ENCODE assay signal across 21 mouse cellular contexts in the genomic region with DNA sequence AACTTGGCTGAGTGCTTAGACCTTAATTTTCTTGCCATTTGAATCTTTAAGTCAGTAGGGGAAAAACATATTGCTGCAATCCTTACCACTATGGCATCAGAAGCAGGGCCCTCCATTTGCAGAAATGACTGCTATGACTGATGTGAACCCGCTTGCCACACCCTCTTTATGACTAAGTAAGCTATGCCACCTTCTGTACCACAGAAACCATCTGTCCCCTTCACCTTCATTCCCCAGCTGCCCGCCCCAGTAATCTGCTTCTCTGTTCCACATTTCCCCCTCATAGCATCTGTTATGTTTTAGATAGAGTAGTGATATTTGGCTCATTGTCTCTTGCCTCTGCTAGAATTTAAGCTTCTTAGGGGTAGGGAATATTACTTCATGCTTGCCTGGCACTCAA.
DNase-seq lines count a peak whose midpoint lies in the region; ATAC-seq and TF ChIP-seq lines count a peak whose summit lies in the region.
"Had no signal": no experiment of that assay in that cellular context is flagged by ENCODE, and none has a peak within 500 bp of the region (broad histone marks: within the 10 kb centered on the region; RNA-seq: fewer than 3 reads in every experiment).

No protein-coding gene starts in this region.

- H3K4me3 ChIP-seq in CH12.LX (replicated peaks in 1 of 3; ENCODE audit: low read depth in 2 of 3, low read length in 2 of 3, poor library complexity in 1 of 3) = no peak overlapping the region
- no peak overlapping the region for H3K4me3 ChIP-seq in liver, embryonic 11.5 days (ENCODE audit: low read depth, low read length)
- H3K4me3 ChIP-seq: heart, embryonic 13.5 days; hindbrain, embryonic 15.5 days; limb, embryonic 13.5 days; liver, embryonic 15.5 days; megakaryocyte, embryonic 14.5 days; midbrain, embryonic 15.5 days had no signal

- H3K27ac ChIP-seq in CH12.LX (ENCODE audit: insufficient read depth, low read depth) = no peak overlapping the region
- no peak overlapping the region for H3K27ac ChIP-seq in liver, embryonic 11.5 days (ENCODE audit: low read depth, low read length)
- H3K27ac ChIP-seq: heart, embryonic 13.5 days; hindbrain, embryonic 15.5 days; limb, embryonic 13.5 days; liver, embryonic 15.5 days; midbrain, embryonic 15.5 days had no signal

- no peak for TF ChIP-seq EP300 in CH12.LX (IDR thresholded peaks at IDR 0.05; ENCODE audit: low read length)

- in situ Hi-C loops in CH12.LX (cut with MboI; ENCODE audit: low pct_ligation_motif_present, low pct_unique_long_range_greater_than_20kb, low sequenced_read_pairs) = no loop called here

- no peaks in the 10 kb centered on the region for H3K27me3 ChIP-seq in CH12.LX (replicated peaks)
- H3K27me3 ChIP-seq in liver, embryonic 11.5 days (replicated peaks; ENCODE audit: control insufficient read depth, insufficient read depth, low read length) = no peaks in the 10 kb centered on the region
- H3K27me3 ChIP-seq: heart, embryonic 13.5 days; hindbrain, embryonic 15.5 days; limb, embryonic 13.5 days; liver, embryonic 15.5 days; megakaryocyte, embryonic 14.5 days; midbrain, embryonic 15.5 days had no signal

- no peak for TF ChIP-seq CTCF in CH12.LX (conservative IDR thresholded peaks at IDR 0.05 in 1 of 2, IDR thresholded peaks at IDR 0.05 in 1 of 2; ENCODE audit: low read depth in 2 of 2, low read length in 2 of 2)

- peak; percentile 20 to 70 for DNase-seq in frontal cortex, adult 2 months (ENCODE audit: extremely low spot score in 1 of 2, low spot score in 1 of 2)
- no peak for DNase-seq in frontal cortex, postnatal 10 days (ENCODE audit: low spot score in 2 of 2)
- peak; percentile 20 for DNase-seq in CH12.LX (ENCODE audit: extremely low read depth)
- peak; percentile 65 for DNase-seq in layer of hippocampus, adult 11-12 months (ENCODE audit: low spot score)
- peak; percentile 8 to 48 for DNase-seq in left cerebral cortex, adult 9 months (ENCODE audit: low spot score in 2 of 2)
- DNase-seq in gastrocnemius, adult 18-20 months (ENCODE audit: low spot score) = no peak
- no peak for DNase-seq in liver, embryonic 11.5 days (ENCODE audit: low spot score)
- DNase-seq in kidney, adult 11 months = no peak
- DNase-seq: adrenal gland, postnatal 25 days; cerebellum, adult 8-10 months; heart, adult 11 months; heart, postnatal 36 days; lung, postnatal 14 days; thymus, adult 18-20 months had no signal

- dilution Hi-C loops in CH12.LX (cut with MboI; ENCODE audit: extremely low pct_ligation_motif_present, extremely low pct_unique_long_range_greater_than_20kb, low sequenced_read_pairs) = no loop called here

- ATAC-seq in liver, embryonic 11.5 days (replicated peaks; ENCODE audit: low FRiP score) = no peak
- ATAC-seq: intestine, embryonic 16.5 days; midbrain, embryonic 15.5 days had no signal

- 76% methylated on average over 2 of the region's 2 CpGs for WGBS in liver, embryonic 11.5 days

- no peak overlapping the region for H3K4me2 ChIP-seq in CH12.LX (ENCODE audit: insufficient read depth, low read depth, poor library complexity, severe bottlenecking)
- no peak overlapping the region for H3K4me2 ChIP-seq in liver, embryonic 11.5 days
- H3K4me2 ChIP-seq: heart, embryonic 13.5 days; hindbrain, embryonic 15.5 days; limb, embryonic 13.5 days; liver, embryonic 15.5 days; midbrain, embryonic 15.5 days had no signal

- H3K9ac ChIP-seq in CH12.LX (ENCODE audit: insufficient read depth, low read depth) = no peak overlapping the region
- no peak overlapping the region for H3K9ac ChIP-seq in liver, embryonic 11.5 days (ENCODE audit: low read depth, low read length)
- H3K9ac ChIP-seq: heart, embryonic 13.5 days; hindbrain, embryonic 15.5 days; limb, embryonic 13.5 days; liver, embryonic 15.5 days; midbrain, embryonic 15.5 days had no signal

- no peaks in the 10 kb centered on the region for H3K36me3 ChIP-seq in CH12.LX (replicated peaks in 1 of 2; ENCODE audit: control insufficient read depth in 1 of 2, insufficient read depth in 1 of 2, low read length in 1 of 2)
- no peaks in the 10 kb centered on the region for H3K36me3 ChIP-seq in liver, embryonic 11.5 days (ENCODE audit: control insufficient read depth, insufficient read depth, low read length)
- H3K36me3 ChIP-seq: heart, embryonic 13.5 days; hindbrain, embryonic 15.5 days; limb, embryonic 13.5 days; liver, embryonic 15.5 days; midbrain, embryonic 15.5 days had no signal

- H3K4me1 ChIP-seq in CH12.LX (ENCODE audit: control insufficient read depth in 1 of 2, insufficient read depth in 2 of 2) = peaks cover under 1 to 29% of the 10 kb centered on the region in 2 experiments
- H3K4me1 ChIP-seq in liver, embryonic 11.5 days (replicated peaks; ENCODE audit: control insufficient read depth, insufficient read depth, low read length) = no peaks in the 10 kb centered on the region
- H3K4me1 ChIP-seq: heart, embryonic 13.5 days; limb, embryonic 13.5 days; liver, embryonic 15.5 days; megakaryocyte, embryonic 14.5 days had no signal

- TF ChIP-seq POLR2A in CH12.LX (IDR thresholded peaks at IDR 0.05; ENCODE audit: low read depth, low read length) = no peak

- no peak for TF ChIP-seq RAD21 in CH12.LX (IDR thresholded peaks at IDR 0.05; ENCODE audit: low read depth, low read length)

- no peaks in the 10 kb centered on the region for H3K79me2 ChIP-seq in CH12.LX (replicated peaks; ENCODE audit: control insufficient read depth, extremely low read depth, insufficient read depth, poor library complexity, severe bottlenecking)

- H3K9me3 ChIP-seq in CH12.LX (replicated peaks; ENCODE audit: low read length) = no peaks in the 10 kb centered on the region
- H3K9me3 ChIP-seq in liver, embryonic 11.5 days (ENCODE audit: control insufficient read depth, low read length) = no peaks in the 10 kb centered on the region
- H3K9me3 ChIP-seq: heart, embryonic 13.5 days; hindbrain, embryonic 15.5 days; limb, embryonic 13.5 days; liver, embryonic 15.5 days; megakaryocyte, embryonic 14.5 days; midbrain, embryonic 15.5 days had no signal

TF ChIP-seq in CH12.LX, 34 proteins besides CTCF, POLR2A, EP300 and RAD21:
- TF ChIP-seq E2F4 (IDR thresholded peaks at IDR 0.05; ENCODE audit: insufficient replicate concordance, low read depth, low read length) = no peak
- no peak for TF ChIP-seq HCFC1 (IDR thresholded peaks at IDR 0.05; ENCODE audit: low read depth, low read length)
- TF ChIP-seq JUND (conservative IDR thresholded peaks at IDR 0.05; ENCODE audit: low read depth, low read length) = no peak
- TF ChIP-seq GABPA (IDR thresholded peaks at IDR 0.05; ENCODE audit: insufficient replicate concordance, low read depth, low read length) = no peak
- TF ChIP-seq USF1 (IDR thresholded peaks at IDR 0.05; ENCODE audit: low read depth, low read length) = no peak
- no peak for TF ChIP-seq POLR2AphosphoS2 (IDR thresholded peaks at IDR 0.05; ENCODE audit: low read depth, low read length)
- no peak for TF ChIP-seq RCOR1 (conservative IDR thresholded peaks at IDR 0.05; ENCODE audit: low read depth, low read length)
- no peak for TF ChIP-seq ZC3H11A (IDR thresholded peaks at IDR 0.05; ENCODE audit: low read depth, low read length)
- TF ChIP-seq ZMIZ1 (IDR thresholded peaks at IDR 0.05; ENCODE audit: low read depth, low read length) = no peak
- TF ChIP-seq CHD1 (IDR thresholded peaks at IDR 0.05; ENCODE audit: low read depth, low read length) = no peak
TF ChIP-seq in CH12.LX: peak in this region for 0.

Comparison
In these comparisons a context has a peak if more than half of its experiments do, and no peak if none do; other contexts are left out.
1. DNase-seq: peak in frontal cortex, adult 2 months (2 of 2), CH12.LX (single experiment), layer of hippocampus, adult 11-12 months (single experiment) and left cerebral cortex, adult 9 months (2 of 2); none in frontal cortex, postnatal 10 days (0 of 2), gastrocnemius, adult 18-20 months (single experiment), liver, embryonic 11.5 days (single experiment) and kidney, adult 11 months (single experiment).